Mouse (Mus musculus): ENCODE measurements around the gene Zfp618.

DNA sequence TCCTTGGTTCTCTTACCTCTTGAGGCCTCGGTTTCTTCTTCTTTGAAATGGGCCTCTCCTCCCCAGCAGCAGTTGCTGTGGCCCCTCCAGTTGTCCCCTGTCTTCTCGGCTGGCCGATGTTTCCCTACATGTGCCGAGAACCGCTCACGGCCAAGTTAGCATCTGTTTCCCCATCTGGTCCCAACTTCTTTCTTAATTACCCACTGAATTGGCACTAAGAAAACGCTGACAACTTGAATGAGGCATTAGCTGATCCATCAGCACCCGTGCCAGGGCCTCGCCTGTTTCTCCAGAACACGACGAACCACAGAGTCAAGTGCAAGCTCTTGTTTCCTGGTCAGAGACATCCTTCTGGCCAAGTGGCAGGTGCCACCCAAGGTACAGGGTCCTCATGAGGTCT, 26.0 kb downstream of the Zfp618 start:
- TF ChIP-seq POLR2A (IDR thresholded peaks at IDR 0.05; ENCODE audit: low read depth, low read length) (no peak), CTCF (IDR thresholded peaks at IDR 0.05; ENCODE audit: borderline replicate concordance, insufficient read depth, low read length) (no peak)

Measured in embryonic fibroblast, embryonic 13.5 days (primary cell).